Mouse (Mus musculus): ENCODE results near the gene Xylb. TPM values are rescaled to one million over a fixed set of nuclear protein-coding genes. Genes with fewer than 3 reads are reported as not detected.
A peak's percentile ranks its signal among the peaks of the same experiment; 100 is the strongest.

Gene Xylb
- total and polyA plus RNA-seq, 2 experiments from 2014 or later: 3.3 to 4.5 TPM

DNA sequence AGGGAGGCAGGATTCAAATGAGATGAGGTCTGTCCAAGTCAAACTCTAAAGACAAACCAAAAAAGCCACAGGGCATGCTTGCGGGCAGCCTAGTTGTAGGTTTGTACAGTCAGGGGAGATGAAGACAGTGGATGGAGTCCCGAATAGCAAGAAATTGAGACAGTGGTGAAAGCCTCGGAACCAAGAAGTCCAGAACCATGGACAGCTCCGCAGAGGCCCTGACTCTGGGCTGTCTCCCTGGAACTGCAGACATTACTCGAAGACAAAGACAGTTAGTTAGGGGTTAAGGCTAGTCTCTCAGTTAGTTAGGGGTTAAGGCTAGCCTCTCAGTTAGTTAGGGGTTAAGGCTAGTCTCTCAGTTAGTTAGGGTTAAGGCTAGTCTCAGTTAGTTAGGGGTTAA is 31.8 kb downstream of the Xylb start:
- no peak for TF ChIP-seq CTCF (IDR thresholded peaks at IDR 0.05; ENCODE audit: low read depth)
- H3K27me3 ChIP-seq (ENCODE audit: insufficient read depth, low read length): no peaks in the 10 kb centered on the region
- DNase-seq (ENCODE audit: low spot score): no peak

GRCm38 (mm10) chr9:119390214-119390613 is 33.0 kb downstream of the Xylb start:
- TF ChIP-seq CTCF (IDR thresholded peaks at IDR 0.05; ENCODE audit: low read depth): no peak
- WGBS: 97% methylated on average over 2 of the region's 2 CpGs
- Histone ChIP-seq H3K9me3 (ENCODE audit: low read length) (no peaks in the 10 kb centered on the region), H3K4me3 (ENCODE audit: low read length) (no peak overlapping the region), H3K4me1 (ENCODE audit: insufficient read depth, low read length) (no peaks in the 10 kb centered on the region), H3K27ac (no peak overlapping the region), H3K9ac (replicated peaks; ENCODE audit: low read length) (no peak overlapping the region), H3K36me3 (ENCODE audit: insufficient read depth, low read length) (no peaks in the 10 kb centered on the region), H3K4me2 (ENCODE audit: low read depth, low read length) (no peak overlapping the region), H3K27me3 (ENCODE audit: insufficient read depth, low read length) (no peaks in the 10 kb centered on the region)
- ATAC-seq (no peak), DNase-seq (ENCODE audit: low spot score) (no peak)

More for the DNA sequence above, 31.8 kb downstream of the Xylb start:
- no peak for ATAC-seq
- H3K4me3 ChIP-seq (ENCODE audit: low read length): no peak overlapping the region
- 66% methylated on average over 5 of the region's 5 CpGs for WGBS
- no peaks in the 10 kb centered on the region for H3K4me1 ChIP-seq (ENCODE audit: insufficient read depth, low read length)
- H3K36me3 ChIP-seq (ENCODE audit: insufficient read depth, low read length): no peaks in the 10 kb centered on the region
- H3K9ac ChIP-seq (replicated peaks; ENCODE audit: low read length): no peak overlapping the region
- H3K9me3 ChIP-seq (ENCODE audit: low read length): no peaks in the 10 kb centered on the region
- no peak overlapping the region for H3K27ac ChIP-seq
- H3K4me2 ChIP-seq (ENCODE audit: low read depth, low read length): no peak overlapping the region

- Histone ChIP-seq H3K36me3 (ENCODE audit: insufficient read depth, low read length) (no peaks in the 10 kb centered on the region), H3K9ac (replicated peaks; ENCODE audit: low read length) (no peak overlapping the region), H3K4me3 (ENCODE audit: low read length) (no peak overlapping the region), H3K27me3 (ENCODE audit: insufficient read depth, low read length) (no peaks in the 10 kb centered on the region), H3K9me3 (ENCODE audit: low read length) (no peaks in the 10 kb centered on the region), H3K27ac (no peak overlapping the region), H3K4me2 (ENCODE audit: low read depth, low read length) (no peak overlapping the region), H3K4me1 (ENCODE audit: insufficient read depth, low read length) (no peaks in the 10 kb centered on the region)
- WGBS: 76% methylated on average over 1 of the region's 1 CpGs
- no peak for TF ChIP-seq CTCF (IDR thresholded peaks at IDR 0.05; ENCODE audit: low read depth)
- no peak for ATAC-seq
- DNase-seq (ENCODE audit: low spot score): no peak
These were observed 37.6 kb downstream of the Xylb start for GRCm38 (mm10) chr9:119394808-119395207.

DNA sequence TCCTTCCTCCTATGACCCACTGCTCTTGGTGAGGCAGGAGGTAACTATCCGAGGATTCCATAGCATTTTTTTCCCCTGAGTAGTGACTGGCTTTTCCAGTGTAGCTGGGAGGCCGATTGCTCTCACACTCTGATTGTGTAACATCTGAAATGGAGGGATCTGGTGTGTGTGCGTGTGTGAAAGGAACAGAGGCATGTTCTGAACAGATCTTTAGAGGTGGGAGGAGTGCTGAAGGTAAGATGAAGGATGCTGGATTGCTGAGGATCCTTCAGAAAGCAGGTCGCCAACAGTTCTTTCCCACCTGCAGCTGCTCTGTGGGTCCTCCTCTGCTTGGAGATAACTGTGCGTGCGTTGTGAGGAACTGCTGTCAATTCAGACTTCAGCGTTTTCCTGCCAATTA is 44.2 kb downstream of the Xylb start:
- no peaks in the 10 kb centered on the region for H3K36me3 ChIP-seq (ENCODE audit: insufficient read depth, low read length)
- no peak for DNase-seq (ENCODE audit: low spot score)
- 2% methylated on average over 7 of the region's 7 CpGs for WGBS
- H3K9me3 ChIP-seq (ENCODE audit: low read length): no peaks in the 10 kb centered on the region
- no peak for TF ChIP-seq CTCF (IDR thresholded peaks at IDR 0.05; ENCODE audit: low read depth)
- ATAC-seq: no peak
- peak overlapping the region; percentile 99; the same call in 1 of the 2 replicates for H3K27ac ChIP-seq
- peak overlapping the region; percentile 77 for H3K4me2 ChIP-seq (ENCODE audit: low read depth, low read length)
- H3K4me1 ChIP-seq (ENCODE audit: insufficient read depth, low read length): peaks cover 13% of the 10 kb centered on the region
- H3K4me3 ChIP-seq (ENCODE audit: low read length): peak overlapping the region; percentile 75
- H3K9ac ChIP-seq (replicated peaks; ENCODE audit: low read length): peak overlapping the region; percentile 100; the same call in 1 of the 2 replicates
- H3K27me3 ChIP-seq (ENCODE audit: insufficient read depth, low read length): no peaks in the 10 kb centered on the region

- TF ChIP-seq CTCF (IDR thresholded peaks at IDR 0.05; ENCODE audit: low read depth): peak; percentile 62
- ATAC-seq: peak; percentile 96
- Histone ChIP-seq H3K36me3 (ENCODE audit: insufficient read depth, low read length) (no peaks in the 10 kb centered on the region), H3K4me3 (ENCODE audit: low read length) (peak within 1 kb of the TSS; percentile 75), H3K27me3 (ENCODE audit: insufficient read depth, low read length) (no peaks in the 10 kb centered on the region), H3K4me1 (ENCODE audit: insufficient read depth, low read length) (peaks cover 13% of the 10 kb centered on the region), H3K27ac (peak within 1 kb of the TSS; percentile 99), H3K9me3 (ENCODE audit: low read length) (no peaks in the 10 kb centered on the region), H3K4me2 (ENCODE audit: low read depth, low read length) (peak within 1 kb of the TSS; percentile 77), H3K9ac (replicated peaks; ENCODE audit: low read length) (peak within 1 kb of the TSS; percentile 100)
- DNase-seq (ENCODE audit: low spot score): peak; percentile 99
- 0% methylated on average over 19 of the region's 32 CpGs for WGBS
These were observed 44.6 kb downstream of the Xylb start, which contains the start of gene Acvr2b for GRCm38 (mm10) chr9:119401801-119402214. TSS of gene Acvr2b (plus strand) at chr9:119402118.

DNA sequence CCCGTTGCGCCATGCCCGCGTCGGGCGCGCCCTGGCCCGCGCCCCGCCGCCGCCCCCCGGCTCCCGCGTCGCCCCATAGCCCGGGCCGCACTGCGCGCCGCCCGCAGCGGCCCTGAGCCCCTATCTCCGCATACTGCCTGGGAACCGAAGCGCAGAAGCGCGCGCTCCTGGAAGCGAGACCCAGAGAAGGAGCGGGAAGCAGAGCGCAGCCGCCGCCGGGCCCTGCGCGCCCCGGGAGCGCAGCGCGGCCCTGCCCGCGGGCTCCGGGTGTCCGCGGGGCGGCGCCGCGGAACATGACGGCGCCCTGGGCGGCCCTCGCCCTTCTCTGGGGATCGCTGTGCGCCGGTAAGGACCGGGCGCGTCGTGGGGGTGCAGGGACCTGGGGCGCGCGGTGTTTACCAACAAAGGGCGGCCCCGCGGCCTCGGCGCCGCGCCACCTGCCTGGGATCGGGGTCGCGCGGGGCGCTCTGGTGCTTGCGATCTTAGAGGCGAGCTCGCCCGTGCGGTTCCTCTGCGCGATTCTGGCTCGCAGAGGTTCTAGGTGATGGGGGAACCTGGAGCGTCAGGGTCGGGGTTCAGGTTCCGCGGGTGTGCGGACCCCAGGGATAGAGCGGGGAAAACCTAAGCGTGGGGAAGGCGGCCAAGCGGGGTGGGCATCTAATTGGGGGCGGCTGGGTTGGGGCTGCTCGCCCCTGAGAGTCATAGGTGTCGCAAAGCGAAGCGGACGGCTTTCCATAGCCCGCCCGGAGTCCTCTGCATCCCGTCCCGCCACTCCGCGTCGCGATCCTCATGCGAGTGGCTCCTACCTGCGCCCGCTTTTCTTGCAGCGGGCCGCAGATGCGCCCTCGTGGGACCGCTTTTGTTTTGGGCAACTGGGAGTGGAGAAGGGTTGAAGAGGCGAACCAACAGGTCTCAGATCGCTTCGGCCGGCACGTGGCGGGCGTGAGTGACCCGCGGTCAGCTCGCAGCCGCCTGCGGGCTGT is 45.4 kb downstream of the Xylb start:
- Histone ChIP-seq H3K27ac (peak overlapping the region; percentile 99), H3K4me1 (ENCODE audit: insufficient read depth, low read length) (peaks cover 13% of the 10 kb centered on the region), H3K9ac (replicated peaks; ENCODE audit: low read length) (peak overlapping the region; percentile 100), H3K27me3 (ENCODE audit: insufficient read depth, low read length) (no peaks in the 10 kb centered on the region), H3K4me2 (ENCODE audit: low read depth, low read length) (peak overlapping the region; percentile 77), H3K4me3 (ENCODE audit: low read length) (peak overlapping the region; percentile 75), H3K9me3 (ENCODE audit: low read length) (no peaks in the 10 kb centered on the region), H3K36me3 (ENCODE audit: insufficient read depth, low read length) (no peaks in the 10 kb centered on the region)
- no peak for TF ChIP-seq CTCF (IDR thresholded peaks at IDR 0.05; ENCODE audit: low read depth)
- DNase-seq (ENCODE audit: low spot score) (peak; percentile 69), ATAC-seq (no peak)
- under 1% methylated on average over 110 of the region's 127 CpGs for WGBS

Measured in hindbrain, postnatal 0 days (tissue).